In genomic region chr10:60926632-60927031, GRCm38 (mm10) we compare ENCODE assay signal across 25 mouse cellular contexts.
"Had no signal": no experiment of that assay in that cellular context is flagged by ENCODE, and none has a peak within 500 bp of the region (broad histone marks: within the 10 kb centered on the region; RNA-seq: fewer than 3 reads in every experiment).

No protein-coding gene starts in this region.

- H3K4me3 ChIP-seq: gastrocnemius, adult 2 months; heart, embryonic 13.5 days; heart, embryonic 15.5 days; hindbrain, embryonic 12.5 days; kidney, embryonic 15.5 days; limb, embryonic 13.5 days; limb, embryonic 15.5 days; liver, embryonic 12.5 days had no signal

- ATAC-seq: hindbrain, embryonic 16.5 days had no signal

- DNase-seq: gastrocnemius, adult 2 months; gastrocnemius, postnatal 10 days; heart, adult 11 months; heart, postnatal 14 days; heart, postnatal 36 days; kidney, adult 11 months; kidney, adult 2 months; kidney, adult 9 months; kidney, postnatal 14 days; kidney, postnatal 36 days; layer of hippocampus, adult 9-11 months; layer of hippocampus, postnatal 36 days; left cerebral cortex, postnatal 4 days had no signal

- H3K9ac ChIP-seq: heart, embryonic 13.5 days; heart, embryonic 15.5 days; hindbrain, embryonic 12.5 days; hindbrain, embryonic 14.5 days; kidney, embryonic 15.5 days; limb, embryonic 13.5 days; limb, embryonic 15.5 days; liver, embryonic 12.5 days; liver, embryonic 14.5 days had no signal

- H3K9me3 ChIP-seq: heart, embryonic 13.5 days; heart, embryonic 15.5 days; hindbrain, embryonic 12.5 days; kidney, embryonic 15.5 days; limb, embryonic 13.5 days; limb, embryonic 15.5 days; liver, embryonic 12.5 days had no signal

- H3K36me3 ChIP-seq: heart, embryonic 13.5 days; heart, embryonic 15.5 days; hindbrain, embryonic 12.5 days; kidney, embryonic 15.5 days; limb, embryonic 13.5 days; limb, embryonic 15.5 days; liver, embryonic 12.5 days had no signal

- H3K27me3 ChIP-seq: heart, embryonic 15.5 days; limb, embryonic 13.5 days; limb, embryonic 15.5 days; liver, embryonic 12.5 days had no signal

- H3K4me1 ChIP-seq: limb, embryonic 13.5 days; limb, embryonic 15.5 days had no signal

- H3K4me2 ChIP-seq: heart, embryonic 11.5 days; heart, embryonic 13.5 days; heart, embryonic 15.5 days; hindbrain, embryonic 12.5 days; hindbrain, embryonic 14.5 days; kidney, embryonic 15.5 days; limb, embryonic 13.5 days; limb, embryonic 15.5 days; liver, embryonic 12.5 days had no signal

- H3K27ac ChIP-seq: gastrocnemius, adult 2 months; heart, embryonic 15.5 days; hindbrain, embryonic 12.5 days; hindbrain, embryonic 14.5 days; kidney, embryonic 15.5 days; kidney, postnatal 0 days; limb, embryonic 13.5 days; limb, embryonic 15.5 days; liver, embryonic 14.5 days had no signal
